In genomic region chr10:18219351-18219750, GRCm38 (mm10) we compare ENCODE assay signal across 15 mouse cellular contexts. TPM values are rescaled to one million over a fixed set of nuclear protein-coding genes. Genes with fewer than 3 reads are reported as not detected.
"Had no signal": no experiment of that assay in that cellular context is flagged by ENCODE, and none has a peak within 500 bp of the region (broad histone marks: within the 10 kb centered on the region; RNA-seq: fewer than 3 reads in every experiment).

No protein-coding gene starts in this region.

- H3K27me3 ChIP-seq: limb, embryonic 13.5 days; liver, embryonic 15.5 days; midbrain, embryonic 13.5 days; neural tube, embryonic 15.5 days had no signal

- H3K4me1 ChIP-seq: limb, embryonic 13.5 days; liver, embryonic 15.5 days; neural tube, embryonic 15.5 days had no signal

- H3K9me3 ChIP-seq: limb, embryonic 13.5 days; liver, embryonic 15.5 days; midbrain, embryonic 13.5 days; neural tube, embryonic 15.5 days had no signal

- ATAC-seq: lung, postnatal 0 days; midbrain, embryonic 13.5 days had no signal

- DNase-seq: kidney, postnatal 25 days; layer of hippocampus, adult 9-11 months; layer of hippocampus, postnatal 36 days; lung, adult 2 months; lung, postnatal 36 days; right cerebral cortex, adult 18-20 months; thymus, adult 2 months; thymus, postnatal 36 days had no signal

- H3K4me3 ChIP-seq: limb, embryonic 13.5 days; liver, embryonic 15.5 days; midbrain, embryonic 13.5 days; myocyte; neural tube, embryonic 15.5 days had no signal

- H3K4me2 ChIP-seq: limb, embryonic 13.5 days; liver, embryonic 11.5 days; liver, embryonic 15.5 days; midbrain, embryonic 13.5 days; neural tube, embryonic 15.5 days had no signal

- H3K9ac ChIP-seq: limb, embryonic 13.5 days; liver, embryonic 15.5 days; midbrain, embryonic 13.5 days; neural tube, embryonic 15.5 days had no signal

- H3K27ac ChIP-seq: limb, embryonic 13.5 days; liver, embryonic 15.5 days; midbrain, embryonic 13.5 days; neural tube, embryonic 15.5 days had no signal

- H3K36me3 ChIP-seq: limb, embryonic 13.5 days; liver, embryonic 15.5 days had no signal

RNA-seq across cellular contexts. Expression of gene Ect2l, which starts 8.7 kb away (rescaled TPM):
- polyA plus RNA-seq: liver, embryonic 15.5 days had no signal
